Mouse (Mus musculus) hindbrain, embryonic 14.5 days (tissue): ENCODE data around the gene Tex45. TPM values are rescaled to one million over a fixed set of nuclear protein-coding genes. Genes with fewer than 3 reads are reported as not detected.
A peak's percentile ranks its signal among the peaks of the same experiment; 100 is the strongest.

Source experiments
- ATAC-seq: fragments of 200-750 bp; cut with Nextera tagmentation; 2 replicates; pipeline ENCODE4 v1.8.0; 2017; ENCODE audit warnings: moderate number of reproducible peaks, mild to moderate bottlenecking, moderate TSS enrichment, moderate library complexity; ENCODE audit not compliant: low FRiP score
- DNase-seq: peaks from one replicate; pipeline ENCODE4 v3.0.0-alpha.2; 2015; ENCODE audit warnings: low spot score
- H3K27ac ChIP-seq: fragments of 300-500 bp; sonication (generic); 2 replicates; pipeline ENCODE4 v1.5.1; 2014; ENCODE audit warnings: mild to moderate bottlenecking, moderate library complexity
- H3K27me3 ChIP-seq: fragments of 300-500 bp; sonication (generic); 2 replicates; pipeline ENCODE4 v1.6.1; 2014; ENCODE audit warnings: mild to moderate bottlenecking, low read length, mixed read lengths; ENCODE audit not compliant: control insufficient read depth, insufficient read depth
- H3K36me3 ChIP-seq: fragments of 300-500 bp; sonication (generic); replicated peaks from 2 replicates; pipeline ENCODE4 v1.6.1; 2014; ENCODE audit not compliant: control insufficient read depth, insufficient read depth
- H3K4me1 ChIP-seq: fragments of 300-500 bp; sonication (generic); replicated peaks from 2 replicates; pipeline ENCODE4 v1.6.1; 2014; ENCODE audit warnings: antibody characterized with exemption, low read length, mixed read lengths; ENCODE audit not compliant: control insufficient read depth, insufficient read depth
- H3K4me2 ChIP-seq: fragments of 300-500 bp; sonication (generic); replicated peaks from 2 replicates; pipeline ENCODE4 v1.6.1; 2014; ENCODE audit warnings: mild to moderate bottlenecking, moderate library complexity
- H3K4me3 ChIP-seq: fragments of 300-500 bp; sonication (generic); replicated peaks from 2 replicates; pipeline ENCODE4 v1.5.1; 2014; ENCODE audit warnings: mild to moderate bottlenecking, low read length
- H3K9ac ChIP-seq: fragments of 300-500 bp; sonication (generic); 2 replicates; pipeline ENCODE4 v1.6.1; 2014
- H3K9me3 ChIP-seq: fragments of 300-500 bp; sonication (generic); 2 replicates; pipeline ENCODE4 v1.6.1; 2016; ENCODE audit warnings: low read length; ENCODE audit not compliant: control insufficient read depth
- WGBS: fragments of 180-500 bp; shearing (Covaris S2); extraction: QIAGEN DNeasy Blood & Tissue Kit; methylation state at CpG from one replicate; pipeline ENCODE4 v1.1.7; 2014; 5-methylcytosine and 5-hydroxymethylcytosine counted together
- polyA plus RNA-seq: library from polyadenylated mRNA; unstranded; fragments of >200 nt; fragmentation: Nextera tagmentation; extraction: Ambion mirVana; gene quantifications from 2 replicates; pipeline ENCODE4 v1.2.1, GENCODE M21; 2014

Tex45 gene
- polyA plus RNA-seq, 1 experiment from 2014 or later: 0.39 TPM

GRCm38 (mm10) chr8:3516450-3517116 is 45.9 kb downstream of the Tex45 start:
- Histone ChIP-seq H3K4me2 (peak overlapping the region; percentile 86), H3K4me1 (0 out of 2 replicates have a peak, but pooled peaks cover 11% of the 10 kb centered on the region), H3K36me3 (peaks cover 31% of the 10 kb centered on the region), H3K9me3 (no peaks in the 10 kb centered on the region), H3K9ac (peak overlapping the region; percentile 63), H3K4me3 (peak overlapping the region; percentile 54), H3K27ac (peak overlapping the region; percentile 82), H3K27me3 (no peaks in the 10 kb centered on the region)
- 1% methylated on average over 36 of the region's 36 CpGs for WGBS
- peak; percentile 86 for ATAC-seq
- peak; percentile 93 for DNase-seq

- peaks cover 30% of the 10 kb centered on the region for H3K36me3 ChIP-seq
- no peaks in the 10 kb centered on the region for H3K27me3 ChIP-seq
- WGBS: 10% methylated on average over 16 of the region's 16 CpGs
- H3K9ac ChIP-seq: peak overlapping the region; percentile 63
- H3K4me1 ChIP-seq: 0 out of 2 replicates have a peak, but pooled peaks cover 11% of the 10 kb centered on the region
- no peak for DNase-seq
- ATAC-seq: peak; percentile 21; the same call in 1 of the 2 replicates
- H3K27ac ChIP-seq: 0 out of 2 replicates have a peak overlapping the region, but pooled peaks have one; percentile 82
- H3K9me3 ChIP-seq: no peaks in the 10 kb centered on the region
- peak overlapping the region; percentile 54 for H3K4me3 ChIP-seq
- H3K4me2 ChIP-seq: peak overlapping the region; percentile 86
Observed at GRCm38 (mm10) chr8:3517117-3517495, 46.4 kb downstream of the Tex45 start.

GRCm38 (mm10) chr8:3522007-3522697 is 51.5 kb downstream of the Tex45 start:
- no peak overlapping the region for H3K27ac ChIP-seq
- H3K4me1 ChIP-seq: 0 out of 2 replicates have a peak, but pooled peaks cover 3% of the 10 kb centered on the region
- H3K36me3 ChIP-seq: peaks cover 54% of the 10 kb centered on the region
- no peak overlapping the region for H3K9ac ChIP-seq
- no peaks in the 10 kb centered on the region for H3K27me3 ChIP-seq
- no peak for ATAC-seq
- H3K4me3 ChIP-seq: no peak overlapping the region
- H3K4me2 ChIP-seq: no peak overlapping the region
- WGBS: 93% methylated on average over 13 of the region's 13 CpGs
- no peak for DNase-seq
- H3K9me3 ChIP-seq: no peaks in the 10 kb centered on the region

- WGBS: 93% methylated on average over 5 of the region's 5 CpGs
- H3K4me3 ChIP-seq: no peak overlapping the region
- no peak overlapping the region for H3K4me2 ChIP-seq
Observed at GRCm38 (mm10) chr8:3530816-3531215, 60.2 kb downstream of the Tex45 start.

GRCm38 (mm10) chr8:3531936-3532335 is 61.3 kb downstream of the Tex45 start:
- no peak for DNase-seq
- H3K27me3 ChIP-seq: no peaks in the 10 kb centered on the region
- H3K4me1 ChIP-seq: no peaks in the 10 kb centered on the region
- no peak overlapping the region for H3K4me3 ChIP-seq
- ATAC-seq: no peak
- WGBS: 96% methylated on average over 18 of the region's 18 CpGs
- no peak overlapping the region for H3K9ac ChIP-seq
- H3K4me2 ChIP-seq: no peak overlapping the region
- no peaks in the 10 kb centered on the region for H3K9me3 ChIP-seq
- no peak overlapping the region for H3K27ac ChIP-seq
- peaks cover 60% of the 10 kb centered on the region for H3K36me3 ChIP-seq

More at GRCm38 (mm10) chr8:3530816-3531215, 60.2 kb downstream of the Tex45 start:
- no peaks in the 10 kb centered on the region for H3K27me3 ChIP-seq
- no peaks in the 10 kb centered on the region for H3K4me1 ChIP-seq
- no peak overlapping the region for H3K9ac ChIP-seq
- H3K36me3 ChIP-seq: peaks cover 57% of the 10 kb centered on the region
- DNase-seq (no peak), ATAC-seq (no peak)
- H3K9me3 ChIP-seq: no peaks in the 10 kb centered on the region
- no peak overlapping the region for H3K27ac ChIP-seq

- Histone ChIP-seq H3K4me2 (no peak overlapping the region), H3K27ac (no peak overlapping the region), H3K9me3 (no peaks in the 10 kb centered on the region), H3K36me3 (peaks cover 82% of the 10 kb centered on the region), H3K4me1 (no peaks in the 10 kb centered on the region), H3K4me3 (no peak overlapping the region), H3K27me3 (no peaks in the 10 kb centered on the region), H3K9ac (no peak overlapping the region)
- no peak for DNase-seq
- 70% methylated on average over 15 of the region's 15 CpGs for WGBS
- ATAC-seq: no peak
Observed at GRCm38 (mm10) chr8:3536053-3536841, 65.6 kb downstream of the Tex45 start.

Other genes with a start within 250 kb of the Tex45 start
- gene Insr, start 191.2 kb upstream of the Tex45 start, polyA plus RNA-seq: 49.7 and 54.2 TPM in 2 replicates
- gene A430078G23Rik, start 117.4 kb upstream of the Tex45 start, polyA plus RNA-seq: not detected in 2 replicates
- 12.6 TPM in 2 replicates for gene Arhgef18, start 77.9 kb upstream of the Tex45 start, polyA plus RNA-seq
- 2.3 and 3.2 TPM in 2 replicates for gene Pex11g, start 3.2 kb upstream of the Tex45 start, polyA plus RNA-seq
- gene Zfp358, start 22.3 kb downstream of the Tex45 start, polyA plus RNA-seq: 34.5 and 41.2 TPM in 2 replicates
- 70.0 and 86.0 TPM in 2 replicates for gene Mcoln1, start 29.6 kb downstream of the Tex45 start, polyA plus RNA-seq
- gene Pnpla6, start 44.5 kb downstream of the Tex45 start, polyA plus RNA-seq: 32.7 and 36.5 TPM in 2 replicates
- 0.72 TPM in 1 of 2 replicates, not detected in the other for gene C330021F23Rik, start 97.1 kb downstream of the Tex45 start, polyA plus RNA-seq
- gene Camsap3, start 116.4 kb downstream of the Tex45 start, polyA plus RNA-seq: 48.2 and 49.7 TPM in 2 replicates
- gene Xab2, start 150.5 kb downstream of the Tex45 start, polyA plus RNA-seq: 42.9 and 49.1 TPM in 2 replicates
- 75.4 and 92.8 TPM in 2 replicates for gene Pet100, start 150.7 kb downstream of the Tex45 start, polyA plus RNA-seq
- gene Pcp2, start 154.7 kb downstream of the Tex45 start, polyA plus RNA-seq: 1.0 and 6.3 TPM in 2 replicates
- gene Stxbp2, start 160.1 kb downstream of the Tex45 start, polyA plus RNA-seq: 23.3 and 32.3 TPM in 2 replicates
- gene Retn, start 184.9 kb downstream of the Tex45 start, polyA plus RNA-seq: 0.25 and 0.39 TPM in 2 replicates
- 0.13 TPM in 2 replicates for gene Mcemp1, start 194.9 kb downstream of the Tex45 start, polyA plus RNA-seq
- gene Fcor, start 201.5 kb downstream of the Tex45 start, polyA plus RNA-seq: 14.9 and 23.1 TPM in 2 replicates
- gene Trappc5, start 205.4 kb downstream of the Tex45 start, polyA plus RNA-seq: 47.7 and 51.2 TPM in 2 replicates
- 0.33 and 0.37 TPM in 2 replicates for gene Fcer2a, start 223.3 kb downstream of the Tex45 start, polyA plus RNA-seq
- gene Clec4g, start 249.8 kb downstream of the Tex45 start, polyA plus RNA-seq: not detected in 2 replicates